22 mouse cellular contexts compared by ENCODE assay signal in the genomic region with DNA sequence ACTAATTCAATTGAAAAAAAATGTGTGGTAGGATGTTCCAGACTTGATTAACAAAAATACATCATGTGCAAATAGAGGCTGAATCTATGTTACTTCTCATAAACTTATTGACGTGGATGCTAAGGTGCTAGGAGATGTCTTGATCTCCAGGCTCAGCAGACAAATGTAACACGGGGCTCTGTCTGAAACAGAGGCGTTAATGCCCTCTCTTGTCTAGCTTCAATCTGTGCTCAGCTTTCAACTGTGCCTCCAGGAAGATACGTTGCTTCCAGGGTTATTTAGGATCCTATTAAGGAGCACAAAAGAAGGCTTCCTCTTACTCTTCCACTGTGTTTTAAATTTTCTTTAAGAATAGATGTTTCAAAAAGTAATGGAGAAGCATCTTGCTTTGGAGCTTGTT. TPM values are rescaled to one million over a fixed set of nuclear protein-coding genes. Genes with fewer than 3 reads are reported as not detected.
"Had no signal": no experiment of that assay in that cellular context is flagged by ENCODE, and none has a peak within 500 bp of the region (broad histone marks: within the 10 kb centered on the region; RNA-seq: fewer than 3 reads in every experiment).

No protein-coding gene starts in this region.

- H3K9ac ChIP-seq: liver, embryonic 14.5 days; lung, embryonic 14.5 days; midbrain, embryonic 13.5 days; neural tube, embryonic 12.5 days; stomach, embryonic 15.5 days had no signal

- H3K4me3 ChIP-seq: midbrain, embryonic 10.5 days; midbrain, embryonic 13.5 days; neural tube, embryonic 12.5 days; stomach, embryonic 15.5 days had no signal

- H3K36me3 ChIP-seq: midbrain, embryonic 10.5 days; midbrain, embryonic 13.5 days; neural tube, embryonic 12.5 days; stomach, embryonic 15.5 days had no signal

- H3K27me3 ChIP-seq: neural tube, embryonic 12.5 days; stomach, embryonic 15.5 days had no signal

- H3K27ac ChIP-seq: liver, embryonic 14.5 days; midbrain, embryonic 13.5 days; neural tube, embryonic 12.5 days; stomach, embryonic 15.5 days; stomach, postnatal 0 days had no signal

- H3K9me3 ChIP-seq: midbrain, embryonic 10.5 days; midbrain, embryonic 13.5 days; neural tube, embryonic 12.5 days; stomach, embryonic 15.5 days had no signal

- H3K4me1 ChIP-seq: neural tube, embryonic 12.5 days; stomach, embryonic 15.5 days had no signal

- DNase-seq: lung, adult 18-20 months; lung, embryonic 14.5 days; lung, postnatal 10 days; lung, postnatal 4 days; right cerebral cortex, postnatal 14 days; thymus, adult 2 months; thymus, postnatal 25 days; thymus, postnatal 4 days had no signal

- H3K4me2 ChIP-seq: lung, embryonic 14.5 days; midbrain, embryonic 13.5 days; neural tube, embryonic 12.5 days; stomach, embryonic 15.5 days had no signal

- ATAC-seq: midbrain, embryonic 13.5 days had no signal

RNA-seq across cellular contexts. Expression of gene 4933400A11Rik, which starts 20.8 kb away (rescaled TPM):
- total RNA-seq: megakaryocyte, adult 5-6 weeks; megakaryocyte-erythroid progenitor cell, adult 5-6 weeks; neutrophil, adult 5-6 weeks had no signal
- polyA plus RNA-seq: liver, embryonic 14.5 days; liver, embryonic 16.5 days; lung, embryonic 16.5 days; midbrain, embryonic 13.5 days; neural tube, embryonic 12.5 days; neural tube, embryonic 14.5 days; spleen, adult 2 months; thymus, adult 2 months; urinary bladder, adult 2 months had no signal
